Mouse (Mus musculus) heart, postnatal 0 days (tissue): ENCODE measurements at regions not wholly inside any gene's neighbourhood (a gene's known extent, or its start where the extent isn't known, plus 50 kb on each side); places are given as distances from the start of the nearest gene placed in this dataset.

Experiments
- CTCF ChIP-seq: IDR thresholded peaks from 2 replicates; pipeline ENCODE4 v1.5.1; 2016; ENCODE audit warnings: antibody characterized with exemption, control low read depth, low read depth
- EP300 ChIP-seq: IDR thresholded peaks from 2 replicates; pipeline ENCODE4 v1.6.1; 2016; ENCODE audit warnings: antibody characterized with exemption, low read depth

- TF ChIP-seq CTCF (no peak), EP300 (no peak)
These were observed 128.9 kb upstream of the Slc22a12 start for GRCm38 (mm10) chr19:6671696-6672095.
